Mouse (Mus musculus) layer of hippocampus, adult 9-10 months (tissue): ENCODE data around the gene Spen.
"Not testable (repeated sequence)": the region's sequence is repeated elsewhere in the genome, so short reads cannot be mapped to it uniquely, and the experiment has no call there.

Experiments
- DNase-seq: peaks from one replicate; pipeline ENCODE4 v3.0.0; 2022; ENCODE audit warnings: low spot score

The Spen gene

DNA sequence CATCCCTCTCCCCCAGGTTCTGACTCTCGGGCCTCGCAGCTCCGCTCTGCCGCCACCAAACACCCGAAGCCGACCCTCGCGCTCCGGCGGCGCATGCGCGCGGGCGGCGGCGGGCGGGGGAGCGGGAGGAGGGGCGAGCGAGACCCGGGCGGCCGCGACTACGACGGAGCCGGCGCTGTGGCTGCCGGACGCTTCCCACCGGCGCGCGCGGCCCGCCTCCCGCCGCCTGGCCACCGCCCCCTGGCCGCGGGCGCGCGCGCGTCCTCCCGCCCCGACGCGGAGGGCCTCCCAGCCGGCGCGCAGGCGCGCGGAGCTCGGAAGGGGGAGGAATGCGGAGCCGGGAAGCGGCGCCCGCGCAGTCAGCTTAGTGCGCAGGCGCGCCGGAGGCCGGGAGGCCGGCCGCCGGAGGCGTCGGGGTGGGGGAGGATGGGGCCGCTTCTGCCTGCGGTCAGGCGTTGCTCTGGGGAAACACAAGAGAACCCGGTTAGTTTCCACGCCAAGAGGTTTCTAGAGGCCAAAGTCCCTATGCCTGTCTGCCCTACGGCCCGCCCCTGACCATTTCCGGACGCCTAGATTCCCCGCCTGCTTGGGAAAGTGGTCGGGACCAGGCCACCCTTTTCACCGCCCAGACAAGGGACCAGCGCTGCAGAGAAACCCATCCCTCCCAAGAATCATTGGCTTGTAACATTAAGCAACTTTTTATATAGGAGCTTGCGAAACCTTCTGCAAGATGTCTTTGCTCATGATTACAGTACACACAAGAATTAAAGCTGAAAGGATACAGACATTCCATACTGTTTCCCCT, at the start of gene Spen:
Gene Spen (minus strand): TSS at position 190 of the 805 bp plus-strand sequence.
- DNase-seq: no peak

DNA sequence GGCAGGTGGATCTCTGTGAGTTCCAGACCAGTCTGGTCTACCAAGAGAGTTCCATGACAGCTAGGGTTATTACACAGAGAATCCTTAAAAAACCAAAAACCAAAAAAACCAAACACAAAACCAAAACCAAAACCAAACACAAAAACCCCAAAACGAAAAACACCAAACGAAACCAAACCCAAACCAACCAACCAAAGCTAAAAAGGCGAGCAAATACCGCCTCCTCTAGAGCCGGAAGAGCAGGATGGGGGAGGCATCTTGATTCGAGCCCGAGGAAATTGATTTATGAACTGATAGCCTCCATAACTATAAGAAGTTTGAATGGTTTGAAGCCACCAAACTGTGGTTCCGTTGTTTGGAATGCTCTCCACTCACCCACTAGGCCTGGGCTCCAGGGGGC, 45.5 kb upstream of the Spen start:
- DNase-seq: no peak

DNA sequence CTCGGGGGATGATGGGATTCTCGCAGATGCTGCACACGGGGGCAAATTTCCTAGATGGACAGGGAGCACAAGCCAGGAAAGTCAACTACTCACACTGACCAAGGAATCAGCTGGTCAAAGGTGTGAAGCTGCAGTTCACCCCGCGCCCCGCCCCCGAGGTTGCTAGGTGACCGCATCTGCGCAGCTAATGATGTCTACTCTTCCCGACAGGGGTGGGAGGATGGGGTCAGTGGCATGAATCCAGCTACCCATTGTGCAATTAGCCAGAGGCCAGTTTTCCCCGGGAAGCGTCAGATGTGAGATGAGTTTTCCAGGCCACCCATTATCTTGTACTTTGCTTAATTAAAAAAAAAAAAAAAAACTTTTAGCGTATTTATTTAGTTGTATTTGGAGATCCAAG, 42.7 kb upstream of the Spen start:
- no peak for DNase-seq

DNA sequence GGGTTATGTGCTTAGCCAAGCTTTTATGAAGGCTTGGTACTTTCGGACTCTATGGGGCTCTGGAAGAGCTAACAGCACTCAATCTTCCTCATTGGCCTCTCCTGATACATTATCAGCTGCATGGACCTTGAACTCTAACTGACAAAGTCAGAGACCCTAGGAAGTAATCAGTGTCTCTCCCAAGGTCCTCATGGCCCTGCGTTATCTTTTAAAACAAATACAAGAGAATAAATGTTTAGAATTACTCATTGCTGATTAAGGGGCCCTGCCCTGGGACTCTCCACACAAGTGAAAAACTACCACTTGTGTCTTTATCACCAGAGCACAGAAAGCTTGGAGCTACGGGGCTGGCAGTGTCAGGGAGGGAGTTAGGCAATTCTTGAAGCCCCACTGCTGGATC, 40.4 kb upstream of the Spen start:
- DNase-seq: no peak

DNA sequence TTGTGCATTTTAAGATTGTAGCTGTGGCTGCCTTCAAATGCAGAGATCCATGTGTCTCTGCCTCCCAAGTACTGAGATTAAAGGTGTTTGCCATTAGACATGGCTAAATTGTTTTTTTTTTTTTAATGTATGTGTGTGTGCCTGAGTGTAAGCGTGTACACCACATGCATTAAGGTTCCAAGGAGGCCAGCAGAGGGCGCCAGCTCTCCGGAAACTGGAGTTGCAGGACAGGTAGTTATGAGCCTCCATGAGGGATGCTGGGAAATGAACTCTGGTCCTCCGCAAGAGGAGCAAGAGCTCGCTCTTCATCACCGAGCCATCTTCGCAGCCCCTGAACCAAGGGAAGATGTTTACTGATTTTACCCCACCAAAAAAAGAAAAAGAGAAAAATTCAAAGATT, 38.5 kb upstream of the Spen start:
- DNase-seq: no peak

DNA sequence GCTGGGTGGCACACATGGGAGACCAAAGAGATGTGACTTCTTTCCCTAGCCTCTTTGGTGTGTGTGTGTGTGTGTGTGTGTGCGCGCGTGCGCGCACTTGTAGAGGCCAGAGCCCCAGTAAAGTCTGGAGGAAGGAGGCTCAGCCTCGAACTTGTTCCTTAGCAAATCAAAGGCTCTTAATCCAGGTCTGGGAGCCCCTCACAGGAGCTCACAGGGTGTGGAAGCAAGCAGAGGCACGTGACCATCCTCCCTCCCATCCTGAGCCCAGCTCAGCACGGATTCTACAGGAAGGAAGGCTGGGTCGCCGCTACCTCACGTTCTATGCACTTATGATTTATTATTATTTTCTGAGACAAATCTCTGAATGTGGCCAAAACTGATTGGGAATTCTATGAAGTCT, 38.0 kb upstream of the Spen start:
- no peak for DNase-seq

DNA sequence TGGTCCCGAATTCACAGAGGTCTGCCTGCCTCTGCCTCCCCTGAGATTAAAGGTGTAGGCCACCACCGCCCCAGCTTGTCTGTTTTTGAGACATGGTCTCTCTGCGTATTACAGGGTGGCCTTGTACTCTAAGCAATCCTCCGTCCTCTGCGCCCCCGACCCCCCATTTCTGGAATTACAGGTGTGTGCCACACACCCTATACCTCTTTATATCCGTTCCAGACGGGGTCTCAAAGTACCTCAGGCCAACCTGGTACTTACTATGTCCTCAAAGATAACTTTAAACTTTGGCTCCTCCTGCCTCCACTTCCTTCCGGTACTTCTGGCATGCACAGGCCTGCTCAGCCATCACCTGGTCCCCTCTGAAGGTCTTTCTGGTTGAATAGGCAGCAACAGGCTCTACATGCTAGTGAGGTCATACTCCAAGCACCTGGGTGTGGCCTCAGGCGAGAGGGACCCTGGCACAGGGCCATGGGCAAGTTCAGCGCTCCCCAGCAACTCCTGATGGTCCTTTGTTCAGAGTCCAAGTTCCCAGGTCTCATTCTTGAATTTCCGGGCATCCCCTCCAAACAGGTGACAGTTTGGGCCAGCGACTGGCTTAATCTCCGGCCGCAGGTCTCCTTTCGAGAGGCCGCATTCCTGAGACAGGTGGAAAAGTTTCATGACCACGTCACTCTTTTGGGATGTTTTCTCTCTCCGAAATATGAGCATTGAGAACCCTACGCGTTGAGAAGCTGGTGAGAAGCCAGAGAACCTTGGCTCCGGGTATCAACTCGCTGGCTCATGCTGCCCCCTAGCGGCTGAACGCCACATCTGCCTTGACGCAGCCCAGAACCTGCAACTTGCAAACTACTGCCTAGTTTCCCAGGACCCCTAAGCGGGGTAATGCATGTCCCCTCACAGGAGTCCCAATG, 36.6 kb upstream of the Spen start:
- DNase-seq: peak; percentile 59

DNA sequence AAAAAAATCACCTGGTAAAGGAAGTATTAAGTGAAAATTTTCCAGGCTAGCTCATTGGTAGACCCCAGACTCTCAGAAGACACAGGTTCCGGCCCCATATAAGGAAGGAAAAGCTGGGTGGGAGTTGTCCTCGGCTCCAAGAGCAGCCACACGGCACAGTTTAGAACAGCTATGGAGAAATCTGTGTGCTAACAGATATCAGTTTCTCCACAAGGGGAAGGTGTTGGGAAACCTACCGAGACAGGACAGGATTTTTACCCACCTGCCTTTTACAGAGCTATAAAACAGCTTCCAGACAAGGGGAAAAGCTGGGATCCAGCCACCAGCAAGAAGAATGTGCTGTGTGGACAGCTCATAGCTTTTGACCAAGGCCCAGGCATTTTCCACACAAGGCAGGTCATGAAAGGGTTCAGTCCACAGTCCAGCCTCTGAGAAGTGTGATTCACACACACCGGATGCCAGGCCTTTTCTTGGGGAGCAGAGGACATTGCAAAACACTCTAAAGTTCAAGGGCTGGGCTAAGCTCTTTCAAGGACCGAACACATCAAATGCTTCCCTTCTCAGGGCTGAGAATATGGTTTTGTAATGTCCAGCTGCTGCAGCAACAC, 35.1 kb upstream of the Spen start:
- DNase-seq: no peak

DNA sequence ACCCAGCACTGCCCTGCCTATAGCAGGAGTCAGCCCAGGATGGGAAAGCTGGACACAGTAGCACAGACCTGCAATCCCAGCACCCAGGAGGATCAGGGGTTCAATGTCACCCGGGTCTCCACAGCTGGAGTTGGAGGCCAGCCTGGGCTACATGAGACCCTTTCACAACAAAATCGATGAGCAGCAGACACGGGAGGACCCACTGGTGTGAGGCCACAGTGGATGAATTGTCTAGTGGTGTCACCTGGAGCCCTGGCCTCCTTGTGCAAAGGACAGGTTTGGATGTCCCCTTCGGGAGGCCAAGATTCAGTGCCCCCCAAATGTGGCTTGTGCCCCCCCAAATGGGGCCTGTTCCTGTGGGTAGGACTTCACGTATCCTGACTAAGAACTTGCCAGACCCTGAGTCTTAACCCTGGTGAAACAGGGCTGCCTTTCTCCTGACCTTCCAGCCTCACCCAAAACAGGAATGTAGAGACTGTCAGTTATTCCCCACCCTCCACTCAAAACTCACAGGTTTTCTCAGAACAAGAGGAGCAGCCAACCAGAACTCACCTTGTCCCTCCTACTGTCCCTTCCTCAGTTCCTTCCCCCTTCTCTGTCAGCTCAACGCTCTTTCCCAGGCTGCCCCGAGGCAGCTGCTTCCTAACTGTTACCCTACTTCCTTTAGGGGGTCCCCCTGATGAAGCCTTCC, 34.4 kb upstream of the Spen start:
- no peak for DNase-seq

DNA sequence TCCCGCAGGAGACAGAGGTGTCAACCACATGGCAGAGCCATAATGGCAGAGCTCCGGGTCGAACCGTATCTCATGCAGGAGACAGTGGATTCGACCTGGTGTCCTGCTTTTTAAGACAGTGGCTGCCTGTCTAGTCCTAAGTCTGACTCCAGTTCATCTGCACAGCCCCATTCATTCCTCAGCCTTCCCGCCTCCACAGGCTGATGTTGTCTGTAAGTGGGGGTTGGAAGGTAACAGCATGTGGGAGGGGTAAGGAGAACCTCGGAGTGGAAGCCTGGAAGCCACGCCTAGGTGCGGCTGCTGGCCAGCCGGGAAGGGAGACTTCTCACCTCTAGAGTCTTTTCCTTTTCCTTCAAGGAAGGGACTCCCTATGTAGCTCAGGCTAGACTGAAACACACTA, 33.5 kb upstream of the Spen start:
- no peak for DNase-seq

DNA sequence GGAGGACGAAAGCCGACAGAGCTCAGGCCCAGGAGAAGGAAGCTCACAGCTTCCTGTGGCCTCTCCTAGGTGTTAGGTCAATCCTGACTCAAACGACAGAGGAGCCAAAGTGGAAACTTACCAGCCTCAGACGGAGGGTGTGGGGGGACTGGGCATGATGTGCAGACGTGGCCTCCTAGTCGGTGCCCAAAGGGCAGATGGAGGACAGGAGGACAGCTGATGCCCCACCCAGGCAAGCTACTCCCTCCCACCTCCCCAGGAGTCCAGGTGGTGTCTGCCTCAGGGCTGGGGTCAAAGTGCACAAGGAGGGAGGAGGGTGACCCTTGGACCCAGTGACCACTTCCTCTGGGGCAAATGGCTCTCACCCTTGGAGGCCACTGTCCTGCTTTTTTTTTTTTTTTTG, 32.9 kb upstream of the Spen start:
- no peak for DNase-seq

DNA sequence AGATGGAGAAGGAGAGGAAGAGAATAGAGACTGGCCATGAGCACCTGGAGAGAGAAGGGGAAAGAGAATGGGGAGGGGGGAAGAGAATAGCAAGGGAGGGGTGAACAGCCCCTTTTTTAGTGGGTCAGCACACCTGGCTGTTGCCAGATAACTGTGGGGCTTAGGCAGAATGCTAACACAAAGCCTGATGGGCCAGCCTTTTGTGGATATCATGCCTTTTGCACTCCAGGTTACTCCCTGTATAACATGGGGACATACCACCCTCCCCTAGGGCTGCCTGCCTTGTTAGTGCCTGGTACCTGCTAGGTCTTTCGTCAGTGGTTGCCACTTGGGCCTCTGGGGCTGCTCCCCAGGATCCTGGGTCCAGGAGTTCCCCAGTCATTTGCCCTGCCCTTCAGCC, 32.4 kb upstream of the Spen start:
- no peak for DNase-seq

DNA sequence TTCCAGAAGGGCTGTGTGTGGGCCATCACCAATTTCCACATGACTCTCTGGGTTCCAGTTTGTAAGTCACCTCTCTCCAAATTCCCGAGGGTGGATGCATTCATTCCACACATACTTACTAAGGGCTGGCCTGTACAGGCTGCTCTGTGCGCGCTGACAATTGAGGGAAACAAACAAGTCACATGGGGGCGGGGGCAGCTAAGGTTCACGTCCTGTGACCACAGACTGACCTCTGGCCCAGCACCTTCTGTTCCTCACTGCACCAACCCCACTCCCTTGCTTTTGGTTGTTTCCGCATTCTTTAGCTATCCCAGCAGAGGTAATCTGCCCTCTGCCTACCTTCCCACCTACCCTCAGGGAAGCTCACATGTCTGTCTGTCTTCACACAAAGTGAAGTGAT, 31.6 kb upstream of the Spen start:
- DNase-seq: no peak

DNA sequence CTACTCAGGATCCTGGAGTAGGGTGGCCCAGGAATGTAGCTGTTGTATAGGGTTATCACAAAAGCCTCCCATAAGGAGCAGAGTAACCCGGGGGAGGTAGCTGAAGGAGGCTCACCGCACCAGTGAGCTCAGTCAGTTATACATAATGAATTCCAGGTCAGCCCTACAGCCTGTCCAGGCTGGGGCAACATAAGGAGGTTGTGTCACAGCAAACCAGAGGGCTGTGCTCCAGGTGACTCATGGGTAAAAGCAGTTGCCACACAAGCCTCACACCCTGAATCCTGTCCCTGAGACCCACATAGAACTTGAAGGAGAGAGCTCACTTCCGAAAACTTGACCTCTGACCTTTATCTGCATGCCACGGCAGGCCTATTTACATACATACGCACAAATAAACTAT, 30.6 kb upstream of the Spen start:
- no peak for DNase-seq

DNA sequence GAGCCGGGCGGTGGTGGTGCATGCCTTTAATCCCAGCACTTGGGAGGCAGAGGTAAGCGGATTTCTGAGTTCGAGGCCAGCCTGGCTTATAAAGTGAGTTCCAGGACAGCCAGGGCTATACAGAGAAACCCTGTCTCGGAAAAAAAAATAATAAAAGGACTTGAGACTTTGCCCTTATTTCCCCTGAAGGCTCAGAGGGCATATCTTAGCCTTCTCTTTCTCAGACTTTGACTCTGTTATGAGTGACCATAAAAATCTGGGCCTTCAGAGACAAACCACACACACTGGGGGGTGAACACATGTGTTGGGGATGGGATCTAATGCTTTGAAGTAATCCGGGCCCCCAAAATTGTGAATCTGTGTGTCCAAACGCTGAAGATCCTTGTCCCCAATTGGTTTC, 28.8 kb upstream of the Spen start:
- not testable (repeated sequence) for DNase-seq

DNA sequence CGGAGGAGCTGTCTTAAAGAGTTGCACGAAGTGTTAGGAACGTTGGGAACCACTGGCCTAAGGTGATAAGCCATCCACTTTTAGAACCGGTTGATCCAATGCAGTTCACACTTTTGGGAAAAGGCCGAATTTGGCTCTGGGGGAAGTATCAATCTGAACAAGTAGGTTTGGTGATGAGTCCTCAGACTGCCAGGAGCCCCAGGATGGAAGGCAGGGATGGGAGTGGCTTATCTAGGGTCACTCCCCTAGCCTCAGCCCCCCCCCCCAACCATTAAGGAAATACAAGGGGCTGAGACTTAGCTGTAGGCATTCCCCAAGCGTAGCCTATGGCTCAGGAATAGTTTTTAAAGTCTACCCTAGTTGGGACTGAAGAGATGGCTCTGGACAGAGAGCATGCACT, 27.8 kb upstream of the Spen start:
- no peak for DNase-seq

DNA sequence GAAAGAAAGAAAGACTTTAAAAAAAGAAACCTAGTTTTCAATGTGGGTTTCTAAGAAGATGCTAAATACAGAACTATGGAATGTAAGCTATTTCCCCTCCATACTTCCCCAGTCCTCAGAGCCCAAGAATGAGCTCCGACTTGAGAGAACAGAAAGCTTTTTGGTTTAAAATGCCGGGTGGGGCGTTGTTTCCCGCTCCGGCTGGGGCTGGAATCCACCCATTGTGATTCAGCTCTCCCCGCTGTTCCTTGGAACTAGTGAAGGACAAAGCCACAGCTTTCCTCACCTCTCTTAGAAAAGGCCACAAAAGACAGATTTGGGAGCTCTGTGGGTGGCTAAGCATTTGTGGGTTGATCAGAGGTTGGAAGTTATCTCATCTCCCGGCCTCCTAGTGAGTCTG, 26.9 kb upstream of the Spen start:
- DNase-seq: no peak

DNA sequence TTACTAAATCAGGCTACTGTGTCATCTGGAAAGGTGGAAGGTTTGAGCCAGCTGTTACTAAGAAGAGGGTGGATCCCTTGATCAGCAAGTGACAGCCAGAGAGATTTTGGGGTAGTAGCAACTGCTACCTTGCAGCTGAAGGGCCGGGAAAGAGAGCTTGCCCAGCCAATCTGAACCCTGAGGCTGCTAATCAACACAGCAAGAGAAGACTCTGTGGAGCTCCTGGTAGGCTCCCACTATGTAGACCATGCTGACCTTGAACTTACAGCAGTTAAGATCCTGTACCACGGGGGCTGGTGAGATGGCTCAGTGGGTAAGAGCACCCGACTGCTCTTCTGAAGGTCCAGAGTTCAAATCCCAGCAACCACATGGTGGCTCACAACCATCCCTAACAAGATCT, 26.3 kb upstream of the Spen start:
- DNase-seq: no peak

DNA sequence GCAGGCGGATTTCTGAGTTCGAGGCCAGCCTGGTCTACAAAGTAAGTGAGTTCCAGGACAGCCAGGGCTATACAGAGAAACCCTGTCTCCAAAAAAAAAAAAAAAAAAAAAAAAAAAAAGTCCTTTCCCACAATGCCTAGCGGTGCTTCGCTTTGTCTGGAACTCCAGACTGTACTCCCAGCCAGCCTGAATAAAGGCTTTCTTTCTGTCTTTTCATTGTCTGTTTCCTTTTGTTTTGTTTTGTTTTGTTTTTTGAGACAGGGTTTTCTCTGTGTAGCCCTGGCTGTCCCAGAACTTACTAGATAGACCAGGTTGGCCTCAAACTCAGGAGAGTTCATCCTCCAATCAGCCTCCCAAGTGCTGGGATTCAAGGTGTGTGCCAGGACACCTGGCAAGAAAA, 25.8 kb upstream of the Spen start:
- DNase-seq: no peak

DNA sequence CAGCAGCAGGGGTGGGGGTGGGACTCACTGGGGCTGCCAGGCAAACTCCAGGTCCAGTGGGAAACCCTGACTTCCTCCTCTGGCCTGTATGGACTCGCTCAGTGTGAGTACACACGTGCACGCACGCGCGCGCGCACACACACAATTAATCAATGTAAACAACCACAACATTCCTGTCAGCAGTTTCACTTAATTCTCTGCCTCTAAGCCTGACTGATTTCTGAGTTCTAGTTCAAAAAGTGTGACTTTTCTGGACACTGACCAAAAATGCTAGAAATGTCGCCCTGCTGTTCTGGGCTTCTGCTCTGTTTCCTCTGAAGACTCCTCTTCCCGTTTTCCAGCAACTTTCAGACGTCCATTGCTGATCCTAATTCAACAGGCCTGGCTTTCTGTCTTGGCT, 23.9 kb upstream of the Spen start:
- no peak for DNase-seq

DNA sequence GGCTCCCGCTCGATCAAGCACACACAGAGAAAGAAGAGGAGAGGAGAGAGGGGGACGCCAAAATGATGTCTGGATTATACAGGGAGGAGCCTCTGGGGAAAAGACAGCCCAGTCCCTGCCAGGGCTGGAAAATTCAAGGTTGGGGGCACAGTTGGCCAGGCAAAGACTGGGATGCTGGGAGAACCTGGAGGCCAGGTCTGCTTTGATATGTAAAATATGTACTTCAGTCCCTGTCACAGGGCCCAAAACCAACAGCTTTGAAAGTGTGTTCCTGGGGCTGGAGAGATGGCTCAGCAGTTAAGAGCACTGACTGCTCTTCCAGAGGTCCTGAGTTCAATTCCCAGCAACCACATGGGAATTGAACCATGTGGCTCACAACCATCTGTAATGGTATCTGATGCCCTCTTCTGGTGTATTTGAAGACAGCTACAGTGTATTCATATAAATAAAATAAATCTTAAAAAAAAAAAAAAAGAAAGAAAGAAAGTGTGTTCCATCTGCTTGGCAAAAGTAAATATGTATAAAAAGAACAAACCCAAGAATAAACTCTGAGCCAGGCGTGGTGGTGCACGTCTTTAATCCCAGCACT, 23.0 kb upstream of the Spen start:
- not testable (repeated sequence) for DNase-seq

DNA sequence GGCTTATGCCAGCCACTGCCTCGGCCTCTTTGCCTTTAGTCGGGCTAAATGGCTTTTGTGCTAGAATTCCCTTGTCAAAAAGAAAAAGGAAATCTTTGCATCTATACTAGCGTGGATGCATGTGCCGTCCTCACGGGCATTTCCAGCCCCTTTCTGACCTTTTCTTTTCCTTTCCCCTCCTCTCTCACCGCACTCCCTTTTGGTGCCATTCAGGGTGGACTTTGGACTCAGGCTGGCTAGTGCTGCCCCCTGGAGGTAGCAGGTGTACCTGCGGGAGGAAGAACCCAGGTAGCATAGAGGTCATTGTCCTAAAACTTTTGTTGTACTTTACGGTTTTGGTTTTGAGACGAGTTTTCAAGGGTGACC, 21.5 kb upstream of the Spen start:
- DNase-seq: peak; percentile 46
